In genomic region chr12:4906951-4907906, GRCm38 (mm10) we compare ENCODE assay signal across 1 mouse cellular context.
A peak's percentile ranks its signal among the peaks of the same experiment; 100 is the strongest.
TF ChIP-seq lines count a peak whose summit lies in the region.

Ubxn2a (minus strand) TSS chr12:4907705.

TF ChIP-seq in MEL, 35 proteins besides CTCF, POLR2A, EP300 and RAD21 (continued from another document):
- TF ChIP-seq HCFC1 (IDR thresholded peaks at IDR 0.05; ENCODE audit: low read depth, low read length): peak; percentile 58; the same call in 1 of the 2 replicates
- TF ChIP-seq USF1 (IDR thresholded peaks at IDR 0.05; ENCODE audit: low read depth, low read length): no peak
- no peak for TF ChIP-seq KAT2A (conservative IDR thresholded peaks at IDR 0.05; ENCODE audit: low read depth, low read length)
- peak; percentile 74 for TF ChIP-seq TBP (IDR thresholded peaks at IDR 0.05; ENCODE audit: low read depth, low read length)
